Comparison of ENCODE assay signal across 21 mouse cellular contexts in genomic region chr11:63758313-63758712, GRCm38 (mm10).
A peak's percentile ranks its signal among the peaks of the same experiment; 100 is the strongest.
DNase-seq lines count a peak whose midpoint lies in the region; ATAC-seq lines count a peak whose summit lies in the region.
"Had no signal": no experiment of that assay in that cellular context is flagged by ENCODE, and none has a peak within 500 bp of the region (broad histone marks: within the 10 kb centered on the region; RNA-seq: fewer than 3 reads in every experiment).

No protein-coding gene starts in this region.

- H3K27me3 ChIP-seq in kidney, embryonic 14.5 days (ENCODE audit: control insufficient read depth, insufficient read depth, low read length) = no peaks in the 10 kb centered on the region
- H3K27me3 ChIP-seq in lung, embryonic 15.5 days = peaks cover 26% of the 10 kb centered on the region
- H3K27me3 ChIP-seq: limb, embryonic 13.5 days; liver, embryonic 15.5 days; megakaryocyte, embryonic 14.5 days; midbrain, embryonic 15.5 days had no signal

- peaks cover 11% of the 10 kb centered on the region; the same call in 1 of the 2 replicates for H3K4me1 ChIP-seq in kidney, embryonic 14.5 days (ENCODE audit: control insufficient read depth, insufficient read depth, low read length)
- peaks cover 8% of the 10 kb centered on the region; the same call in 1 of the 2 replicates for H3K4me1 ChIP-seq in lung, embryonic 15.5 days
- H3K4me1 ChIP-seq: heart, embryonic 13.5 days; megakaryocyte, embryonic 14.5 days had no signal

- ATAC-seq in kidney, embryonic 14.5 days (ENCODE audit: low FRiP score, low TSS enrichment) = no peak
- 0 out of 2 replicates have a peak, but pooled peaks have one; percentile 65 for ATAC-seq in lung, embryonic 15.5 days (ENCODE audit: borderline replicate concordance, extremely low read depth, low FRiP score, low TSS enrichment)
- ATAC-seq: CD4-positive, CD25-positive, alpha-beta regulatory T cell, adult 4 months; forebrain, embryonic 16.5 days; midbrain, embryonic 15.5 days; Patski had no signal

- WGBS in kidney, embryonic 14.5 days = 69% methylated on average over 3 of the region's 3 CpGs
- WGBS in lung, embryonic 15.5 days = 51% methylated on average over 3 of the region's 3 CpGs

- no peaks in the 10 kb centered on the region for H3K9me3 ChIP-seq in kidney, embryonic 14.5 days (ENCODE audit: control insufficient read depth, low read length)
- no peaks in the 10 kb centered on the region for H3K9me3 ChIP-seq in lung, embryonic 15.5 days
- H3K9me3 ChIP-seq: heart, embryonic 13.5 days; limb, embryonic 13.5 days; liver, embryonic 15.5 days; midbrain, embryonic 15.5 days had no signal

- no peak overlapping the region for H3K4me2 ChIP-seq in kidney, embryonic 14.5 days (replicated peaks; ENCODE audit: low read depth, low read length)
- H3K4me2 ChIP-seq in lung, embryonic 15.5 days = no peak overlapping the region
- H3K4me2 ChIP-seq: heart, embryonic 13.5 days; hindbrain, embryonic 14.5 days; limb, embryonic 13.5 days; liver, embryonic 15.5 days; midbrain, embryonic 15.5 days had no signal

- H3K9ac ChIP-seq in kidney, embryonic 14.5 days (ENCODE audit: low read depth, low read length) = no peak overlapping the region
- no peak overlapping the region for H3K9ac ChIP-seq in lung, embryonic 15.5 days
- H3K9ac ChIP-seq: heart, embryonic 13.5 days; hindbrain, embryonic 14.5 days; limb, embryonic 13.5 days; liver, embryonic 15.5 days; midbrain, embryonic 15.5 days had no signal

- no peak overlapping the region for H3K4me3 ChIP-seq in kidney, embryonic 14.5 days (ENCODE audit: low read length)
- no peak overlapping the region for H3K4me3 ChIP-seq in lung, embryonic 15.5 days
- H3K4me3 ChIP-seq: heart, embryonic 13.5 days; limb, embryonic 13.5 days; liver, embryonic 15.5 days; megakaryocyte, embryonic 14.5 days; midbrain, embryonic 15.5 days; myocyte had no signal

- H3K36me3 ChIP-seq in kidney, embryonic 14.5 days (ENCODE audit: control insufficient read depth, insufficient read depth, low read length) = no peaks in the 10 kb centered on the region
- no peaks in the 10 kb centered on the region for H3K36me3 ChIP-seq in lung, embryonic 15.5 days
- H3K36me3 ChIP-seq: heart, embryonic 13.5 days; limb, embryonic 13.5 days; liver, embryonic 15.5 days; midbrain, embryonic 15.5 days had no signal

- H3K27ac ChIP-seq in kidney, embryonic 14.5 days (ENCODE audit: low read depth, low read length) = no peak overlapping the region
- no peak overlapping the region for H3K27ac ChIP-seq in lung, embryonic 15.5 days
- H3K27ac ChIP-seq: heart, embryonic 13.5 days; hindbrain, embryonic 14.5 days; limb, embryonic 13.5 days; liver, embryonic 15.5 days; midbrain, embryonic 15.5 days had no signal

- peak; percentile 6 for DNase-seq in adrenal gland, adult 2 months
- no peak for DNase-seq in adrenal gland, postnatal 10 days
- peak; percentile 8 to 26 for DNase-seq in kidney, adult 8-10 months
- DNase-seq in lung, postnatal 4 days = peak; percentile 18 to 25
- DNase-seq in cerebellum, postnatal 36 days = no peak
- DNase-seq: cerebellum, adult 9-10 months; gastrocnemius, postnatal 25 days; layer of hippocampus, postnatal 36 days; thymus, postnatal 25 days had no signal

Comparison
In these comparisons a context has a peak if more than half of its experiments do, and no peak if none do; other contexts are left out.
1. DNase-seq: peak in adrenal gland, adult 2 months (single experiment), kidney, adult 8-10 months (2 of 2) and lung, postnatal 4 days (2 of 2); none in adrenal gland, postnatal 10 days (single experiment) and cerebellum, postnatal 36 days (0 of 2).